ENCODE assay signal across 20 mouse cellular contexts in genomic region chr3:96168466-96169158, GRCm38 (mm10). TPM values are rescaled to one million over a fixed set of nuclear protein-coding genes. Genes with fewer than 3 reads are reported as not detected.
DNase-seq lines count a peak whose midpoint lies in the region; ATAC-seq and TF ChIP-seq lines count a peak whose summit lies in the region.
"Had no signal": no experiment of that assay in that cellular context is flagged by ENCODE, and none has a peak within 500 bp of the region (broad histone marks: within the 10 kb centered on the region; RNA-seq: fewer than 3 reads in every experiment).

No protein-coding gene starts in this region.

- H3K4me1 ChIP-seq in hindbrain, postnatal 0 days (ENCODE audit: insufficient read depth, low read length) = peaks cover 11% of the 10 kb centered on the region
- H3K4me1 ChIP-seq in hindbrain, embryonic 12.5 days = peaks cover 25% of the 10 kb centered on the region
- peaks cover 28% of the 10 kb centered on the region for H3K4me1 ChIP-seq in heart, embryonic 12.5 days (replicated peaks)

- no peaks in the 10 kb centered on the region for H3K27me3 ChIP-seq in hindbrain, postnatal 0 days (ENCODE audit: insufficient read depth, low read length)
- H3K27me3 ChIP-seq in hindbrain, embryonic 12.5 days = no peaks in the 10 kb centered on the region
- H3K27me3 ChIP-seq in heart, embryonic 12.5 days (replicated peaks) = no peaks in the 10 kb centered on the region
- H3K27me3 ChIP-seq: forebrain, embryonic 15.5 days; hindbrain, embryonic 13.5 days; intestine, embryonic 15.5 days; limb, embryonic 12.5 days; midbrain, embryonic 13.5 days had no signal

- no peak for TF ChIP-seq CTCF in hindbrain, postnatal 0 days (IDR thresholded peaks at IDR 0.05; ENCODE audit: low read depth)

- peaks cover 4% of the 10 kb centered on the region; the same call in 1 of the 2 replicates for H3K36me3 ChIP-seq in hindbrain, postnatal 0 days (ENCODE audit: insufficient read depth, low read length)
- no peaks in the 10 kb centered on the region for H3K36me3 ChIP-seq in hindbrain, embryonic 12.5 days
- peaks cover 10% of the 10 kb centered on the region for H3K36me3 ChIP-seq in heart, embryonic 12.5 days
- H3K36me3 ChIP-seq: forebrain, embryonic 15.5 days had no signal

- no peak for ATAC-seq in hindbrain, postnatal 0 days
- ATAC-seq in hindbrain, embryonic 12.5 days (ENCODE audit: low FRiP score) = no peak
- ATAC-seq in heart, embryonic 12.5 days (ENCODE audit: insufficient number of reproducible peaks, low FRiP score) = no peak
- ATAC-seq: forebrain, embryonic 15.5 days; intestine, embryonic 15.5 days; midbrain, embryonic 13.5 days had no signal

- H3K9me3 ChIP-seq in hindbrain, postnatal 0 days (ENCODE audit: low read length) = no peaks in the 10 kb centered on the region
- H3K9me3 ChIP-seq in hindbrain, embryonic 12.5 days (replicated peaks) = no peaks in the 10 kb centered on the region
- no peaks in the 10 kb centered on the region for H3K9me3 ChIP-seq in heart, embryonic 12.5 days (replicated peaks)
- H3K9me3 ChIP-seq: forebrain, embryonic 15.5 days; hindbrain, embryonic 13.5 days; intestine, embryonic 15.5 days; limb, embryonic 12.5 days; midbrain, embryonic 13.5 days had no signal

- DNase-seq in hindbrain, postnatal 0 days (ENCODE audit: low spot score) = no peak
- peak; percentile 42 to 48 for DNase-seq in lung, postnatal 4 days
- DNase-seq in lung, postnatal 14 days = no peak
- DNase-seq in heart, postnatal 4 days = peak; percentile 39
- no peak for DNase-seq in spleen, adult 12 weeks (ENCODE audit: low spot score)
- DNase-seq: adrenal gland, postnatal 36 days; cerebellum, postnatal 10 days; embryo, embryonic 11 days; right cerebral cortex, adult 18-20 months; thymus, adult 18-20 months had no signal

- no peak overlapping the region for H3K4me3 ChIP-seq in hindbrain, postnatal 0 days (ENCODE audit: low read length)
- no peak overlapping the region for H3K4me3 ChIP-seq in hindbrain, embryonic 12.5 days
- H3K4me3 ChIP-seq in heart, embryonic 12.5 days = no peak overlapping the region
- H3K4me3 ChIP-seq: erythroblast, embryonic 14.5 days; forebrain, embryonic 15.5 days; hindbrain, embryonic 13.5 days; intestine, embryonic 15.5 days; limb, embryonic 12.5 days; midbrain, embryonic 13.5 days; myocyte had no signal

- WGBS in hindbrain, postnatal 0 days = 60% methylated on average over 12 of the region's 12 CpGs
- 68% methylated on average over 12 of the region's 12 CpGs for WGBS in hindbrain, embryonic 12.5 days
- WGBS in heart, embryonic 12.5 days = 65% methylated on average over 12 of the region's 12 CpGs

- no peak overlapping the region for H3K4me2 ChIP-seq in hindbrain, postnatal 0 days (ENCODE audit: low read depth, low read length)
- H3K4me2 ChIP-seq in hindbrain, embryonic 12.5 days (replicated peaks) = no peak overlapping the region
- H3K4me2 ChIP-seq in heart, embryonic 12.5 days = no peak overlapping the region
- H3K4me2 ChIP-seq: forebrain, embryonic 15.5 days; hindbrain, embryonic 13.5 days; intestine, embryonic 15.5 days; limb, embryonic 12.5 days; midbrain, embryonic 13.5 days had no signal

- H3K27ac ChIP-seq in hindbrain, postnatal 0 days = 0 out of 2 replicates have a peak overlapping the region, but pooled peaks have one; percentile 11
- H3K27ac ChIP-seq in hindbrain, embryonic 12.5 days = no peak overlapping the region
- H3K27ac ChIP-seq in heart, embryonic 12.5 days (ENCODE audit: poor library complexity, severe bottlenecking) = peak overlapping the region; percentile 5; the same call in 1 of the 2 replicates
- H3K27ac ChIP-seq: forebrain, embryonic 15.5 days; hindbrain, embryonic 13.5 days; intestine, embryonic 15.5 days; limb, embryonic 12.5 days; liver, embryonic 14.5 days; midbrain, embryonic 13.5 days had no signal

- no peak overlapping the region for H3K9ac ChIP-seq in hindbrain, postnatal 0 days (replicated peaks; ENCODE audit: low read length)
- H3K9ac ChIP-seq in hindbrain, embryonic 12.5 days = no peak overlapping the region
- no peak overlapping the region for H3K9ac ChIP-seq in heart, embryonic 12.5 days
- H3K9ac ChIP-seq: forebrain, embryonic 15.5 days; hindbrain, embryonic 13.5 days; intestine, embryonic 15.5 days; limb, embryonic 12.5 days; liver, embryonic 14.5 days; midbrain, embryonic 13.5 days had no signal

RNA-seq across cellular contexts. Expression of gene Sf3b4, which starts 3.5 kb away (rescaled TPM):
- total RNA-seq in hindbrain, postnatal 0 days (2014; rRNA removed) = 67.7 and 94.8 TPM in 2 replicates
- 134 and 144 TPM in 2 replicates for polyA plus RNA-seq in hindbrain, postnatal 0 days (2015; fragmentation: Nextera tagmentation; extraction: Ambion mirVana)
- polyA plus RNA-seq in hindbrain, embryonic 12.5 days (2016; fragmentation: Nextera tagmentation; extraction: Ambion mirVana) = 164 and 170 TPM in 2 replicates
- 107 and 108 TPM in 2 replicates for polyA plus RNA-seq in heart, embryonic 12.5 days (2016; fragmentation: Nextera tagmentation; extraction: Ambion mirVana)
- 10 to 100 TPM; 34.1 to 36.8 TPM for total RNA-seq in heart, postnatal 4 days (2021)

RNA-seq across cellular contexts. Expression of gene Mtmr11, which starts 6.8 kb away (rescaled TPM):
- total RNA-seq in hindbrain, postnatal 0 days (2014; rRNA removed) = 11.0 and 11.7 TPM in 2 replicates
- 11.4 and 14.0 TPM in 2 replicates for polyA plus RNA-seq in hindbrain, postnatal 0 days (2015; fragmentation: Nextera tagmentation; extraction: Ambion mirVana)
- 20.8 and 23.0 TPM in 2 replicates for polyA plus RNA-seq in hindbrain, embryonic 12.5 days (2016; fragmentation: Nextera tagmentation; extraction: Ambion mirVana)
- polyA plus RNA-seq in heart, embryonic 12.5 days (2016; fragmentation: Nextera tagmentation; extraction: Ambion mirVana) = 9.0 and 10.7 TPM in 2 replicates
- 1 to 10 TPM; 4.2 to 4.6 TPM for total RNA-seq in heart, postnatal 4 days (2021)
- polyA plus RNA-seq: erythroblast, embryonic 14.5 days had no signal

RNA-seq across cellular contexts. Expression of gene Sv2a, which starts 12.3 kb away (rescaled TPM):
- total RNA-seq in hindbrain, postnatal 0 days (2014; rRNA removed) = 133 and 136 TPM in 2 replicates
- 138 and 151 TPM in 2 replicates for polyA plus RNA-seq in hindbrain, postnatal 0 days (2015; fragmentation: Nextera tagmentation; extraction: Ambion mirVana)
- polyA plus RNA-seq in hindbrain, embryonic 12.5 days (2016; fragmentation: Nextera tagmentation; extraction: Ambion mirVana) = 44.5 and 44.9 TPM in 2 replicates
- polyA plus RNA-seq in heart, embryonic 12.5 days (2016; fragmentation: Nextera tagmentation; extraction: Ambion mirVana) = 20.3 and 21.7 TPM in 2 replicates
- 10 to 100 TPM; 19.3 to 20.6 TPM for total RNA-seq in heart, postnatal 4 days (2021)
- polyA plus RNA-seq: erythroblast, embryonic 14.5 days had no signal

RNA-seq across cellular contexts. Expression of gene Bola1, which starts 50.9 kb away (rescaled TPM):
- 40.4 and 42.9 TPM in 2 replicates for total RNA-seq in hindbrain, postnatal 0 days (2014; rRNA removed)
- polyA plus RNA-seq in hindbrain, postnatal 0 days (2015; fragmentation: Nextera tagmentation; extraction: Ambion mirVana) = 62.1 and 63.0 TPM in 2 replicates
- 54.4 and 59.8 TPM in 2 replicates for polyA plus RNA-seq in hindbrain, embryonic 12.5 days (2016; fragmentation: Nextera tagmentation; extraction: Ambion mirVana)
- 44.4 and 45.6 TPM in 2 replicates for polyA plus RNA-seq in heart, embryonic 12.5 days (2016; fragmentation: Nextera tagmentation; extraction: Ambion mirVana)
- total RNA-seq in heart, postnatal 4 days (2021) = 10 to 100 TPM; 18.8 to 20.9 TPM

RNA-seq across cellular contexts. Expression of gene Hist2h2ab, which starts 51.1 kb away (rescaled TPM):
- total RNA-seq in hindbrain, postnatal 0 days (2014; rRNA removed) = 74.8 and 161 TPM in 2 replicates
- polyA plus RNA-seq in hindbrain, postnatal 0 days (2015; fragmentation: Nextera tagmentation; extraction: Ambion mirVana) = not detected in 2 replicates
- polyA plus RNA-seq in hindbrain, embryonic 12.5 days (2016; fragmentation: Nextera tagmentation; extraction: Ambion mirVana) = not detected in 2 replicates
- not detected in 2 replicates for polyA plus RNA-seq in heart, embryonic 12.5 days (2016; fragmentation: Nextera tagmentation; extraction: Ambion mirVana)
- total RNA-seq in heart, postnatal 4 days (2021) = 10 to 100 TPM; 25.5 to 29.9 TPM
- polyA plus RNA-seq: hindbrain, embryonic 13.5 days; midbrain, embryonic 13.5 days; myocyte had no signal

Comparison
In these comparisons a context has a peak if more than half of its experiments do, and no peak if none do; other contexts are left out.
1. DNase-seq: peak in lung, postnatal 4 days (2 of 2) and heart, postnatal 4 days (single experiment); none in hindbrain, postnatal 0 days (single experiment), lung, postnatal 14 days (single experiment) and spleen, adult 12 weeks (single experiment).